Mouse (Mus musculus) liver, embryonic 14.5 days (tissue): ENCODE measurements at regions not wholly inside any gene's neighbourhood (a gene's known extent, or its start where the extent isn't known, plus 50 kb on each side); places are given as distances from the start of the nearest gene placed in this dataset.

ENCODE experiments used
- CTCF ChIP-seq: IDR thresholded peaks from 2 replicates; pipeline ENCODE4 v1.5.1; 2016; ENCODE audit warnings: antibody characterized with exemption, low read depth, control low read depth
- EP300 ChIP-seq: IDR thresholded peaks from 2 replicates; pipeline ENCODE4 v1.6.1; 2016; ENCODE audit warnings: antibody characterized with exemption, low read depth

GRCm38 (mm10) chr16:89695406-89695805 is 124.4 kb upstream of the Krtap11-1 start:
- TF ChIP-seq CTCF: no peak
- no peak for TF ChIP-seq EP300
